Mouse (Mus musculus) adrenal gland, postnatal 36 days (tissue): ENCODE data around the gene Fntb. TPM values are rescaled to one million over a fixed set of nuclear protein-coding genes. Genes with fewer than 3 reads are reported as not detected.

Source experiments
- DNase-seq, 2 experiments: peaks; one replicate each; pipeline ENCODE4 v3.0.0; 2021; ENCODE audit warnings: mixed read lengths in 1 of 2
- total RNA-seq, 2 experiments: library from RNA; stranded (reverse); gene quantifications; 2 replicates each; pipeline ENCODE4 v1.2.3; 2021

Fntb gene
- total RNA-seq, 2 experiments from 2014 or later, result 12.5 to 13.2 TPM

DNA sequence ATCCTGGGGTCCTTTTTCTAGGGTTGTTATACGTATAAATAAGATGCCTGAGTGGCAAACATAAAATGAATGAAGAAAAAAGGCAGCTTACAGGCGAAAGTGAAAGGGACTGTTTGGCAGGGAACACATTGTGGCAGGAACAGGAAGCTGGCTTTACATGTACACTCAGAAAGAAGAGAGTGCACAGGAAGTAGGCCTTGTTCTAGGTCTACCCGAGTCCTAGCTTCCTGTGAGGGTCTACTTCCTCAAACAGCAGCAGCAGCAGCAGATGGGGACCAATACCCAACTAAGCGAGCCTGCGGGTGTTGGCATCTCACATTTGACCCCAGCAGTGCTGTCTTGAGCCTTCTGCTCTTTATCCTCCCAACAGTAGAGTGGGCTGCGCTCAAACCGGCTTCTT lies 121.4 kb downstream of the Fntb start:
- DNase-seq, result no peak

DNA sequence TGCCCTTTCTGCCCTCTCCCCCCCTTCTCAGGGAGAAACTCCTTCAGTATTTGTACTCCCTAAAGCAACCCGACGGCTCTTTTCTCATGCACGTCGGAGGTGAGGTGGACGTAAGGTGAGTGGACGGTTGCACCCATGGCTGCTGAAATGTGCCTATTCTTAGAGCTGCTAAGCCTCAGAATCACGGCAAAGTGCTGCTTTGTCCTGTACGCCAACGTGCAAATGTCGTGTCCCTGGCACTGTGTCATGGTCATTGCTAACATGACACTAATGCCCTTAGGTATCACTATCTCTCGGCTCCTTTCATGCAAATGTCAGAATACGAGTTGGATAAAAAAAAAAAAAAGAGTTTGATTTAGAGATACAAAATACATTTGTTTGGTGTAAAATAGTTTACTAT lies 122.6 kb downstream of the Fntb start:
- no peak for DNase-seq

DNA sequence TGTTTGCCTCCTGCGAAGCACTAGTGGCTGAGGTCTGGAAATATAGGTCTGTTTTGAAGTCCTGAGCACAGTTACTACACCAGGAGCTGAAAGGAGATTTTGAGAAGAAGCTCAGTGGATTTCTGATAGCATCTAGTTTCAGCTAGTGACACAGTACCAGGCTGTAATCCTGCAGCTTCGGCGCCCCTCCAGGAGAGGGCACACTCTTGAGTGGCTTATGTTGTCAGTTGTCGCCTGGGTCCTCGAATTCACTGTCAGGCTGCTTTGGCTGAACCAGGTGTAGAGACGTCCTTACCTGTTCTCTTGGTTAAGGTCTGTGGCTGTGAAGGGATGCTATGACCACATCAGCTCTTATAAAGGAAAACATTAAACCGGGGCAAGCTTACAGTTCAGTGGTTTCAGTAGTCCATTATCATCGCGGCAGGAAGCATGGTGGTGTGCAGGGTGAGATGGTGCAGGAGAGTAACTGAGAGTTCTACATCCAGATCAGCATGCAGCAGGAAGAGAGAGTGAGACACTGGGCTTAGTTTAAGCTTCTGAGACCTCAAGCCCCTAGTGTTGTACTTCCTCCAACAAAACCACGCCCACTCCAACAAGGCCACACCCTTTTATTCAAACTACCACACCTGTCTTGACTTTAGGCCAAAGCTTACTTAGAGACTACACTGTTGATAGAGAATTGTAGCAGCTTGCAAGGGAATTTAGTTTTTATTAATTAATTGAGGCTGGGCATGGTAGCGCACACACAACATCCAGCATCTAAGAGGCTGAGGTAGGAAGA lies 124.2 kb downstream of the Fntb start:
- no peak for DNase-seq

DNA sequence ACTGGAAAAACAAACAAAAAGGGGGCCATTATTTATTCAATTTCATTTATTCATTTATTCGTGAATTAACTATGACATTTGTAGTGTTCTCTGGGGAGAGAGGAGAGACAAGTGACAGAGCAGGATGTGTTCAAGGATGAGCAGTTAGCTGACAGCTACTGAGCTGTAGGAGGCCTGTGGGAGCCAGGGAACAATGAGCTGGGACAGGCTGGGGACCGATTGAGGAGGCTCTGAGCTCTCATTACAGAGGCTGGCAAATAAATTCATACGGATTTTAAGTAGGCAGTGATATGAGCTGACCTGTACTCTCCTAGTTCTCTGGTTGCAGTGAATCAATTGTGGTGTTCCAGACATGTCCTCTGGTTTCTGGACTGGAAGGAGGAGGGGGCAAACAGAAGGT lies 125.8 kb downstream of the Fntb start:
- DNase-seq, result no peak

DNA sequence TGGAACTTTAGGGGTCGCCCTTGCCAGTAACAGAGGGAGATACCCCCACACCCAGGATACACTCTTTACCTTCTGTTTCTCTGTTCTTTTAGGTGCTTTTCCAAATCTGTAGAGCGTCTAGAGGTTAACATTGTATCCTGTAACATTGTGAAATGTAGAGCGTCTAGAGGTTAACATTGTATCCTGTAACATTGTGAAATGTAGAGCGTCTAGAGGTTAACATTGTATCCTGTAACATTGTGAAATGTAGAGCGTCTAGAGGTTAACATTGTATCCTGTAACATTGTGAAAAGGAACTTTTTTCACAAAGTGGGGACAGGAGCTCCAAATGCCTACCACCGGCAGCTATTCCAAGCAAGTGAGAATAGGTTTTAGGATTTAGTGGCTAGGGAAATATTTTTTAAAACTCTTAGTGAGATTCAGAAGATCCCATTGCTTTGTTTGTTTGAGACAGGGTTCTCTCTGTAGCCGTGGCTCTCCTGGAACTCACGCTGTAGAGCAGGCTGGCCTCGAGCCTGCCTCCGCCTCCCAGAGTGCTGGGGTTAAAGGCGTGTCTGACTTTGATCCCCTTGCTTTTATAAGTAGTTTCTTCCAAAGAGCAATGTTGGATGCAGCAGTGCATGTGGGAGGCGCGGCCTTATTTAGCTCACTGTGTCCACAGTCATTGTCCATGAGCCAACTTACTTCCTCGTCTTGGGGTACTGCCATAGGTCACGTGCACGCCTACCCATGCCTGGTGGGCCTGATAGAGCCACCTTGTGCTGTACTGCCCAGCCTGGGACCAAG lies 127.7 kb downstream of the Fntb start:
- DNase-seq, result no peak

DNA sequence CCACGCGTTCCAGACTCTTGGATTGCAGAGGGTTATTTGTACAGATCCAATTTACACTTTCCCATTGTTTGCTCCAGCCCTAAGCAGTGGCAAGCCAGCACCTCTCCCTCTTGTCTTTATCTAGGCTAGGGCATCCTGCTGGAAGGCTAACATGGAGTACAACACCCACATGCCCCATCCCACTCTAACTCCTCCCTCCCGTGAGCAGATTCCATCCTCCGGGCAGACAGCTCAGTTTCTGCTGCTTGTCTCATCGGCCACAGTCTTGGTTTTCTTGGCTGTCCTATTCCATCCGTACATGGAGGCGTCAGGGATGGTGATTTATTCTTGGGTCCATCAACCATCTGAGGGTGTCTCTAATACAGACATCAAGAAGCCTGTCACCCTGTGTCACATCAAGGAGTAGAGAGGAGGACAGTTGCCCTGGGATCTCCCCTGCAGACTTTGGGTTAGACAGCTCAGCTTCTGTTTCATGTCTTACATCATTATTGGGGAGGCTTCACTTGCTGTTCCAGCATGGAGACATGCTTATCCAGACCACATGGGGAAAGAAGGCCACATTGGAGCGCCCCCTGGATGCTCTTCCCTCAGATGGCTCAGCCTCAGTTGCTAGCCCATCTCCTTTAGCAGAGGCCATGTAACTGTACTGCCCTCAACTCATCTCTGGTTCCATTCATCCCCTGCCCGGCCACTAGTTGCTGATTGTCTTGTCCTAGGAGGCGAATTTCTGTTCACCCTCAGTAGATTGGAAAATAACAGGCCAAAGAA lies 129.6 kb downstream of the Fntb start:
- DNase-seq, result no peak

DNA sequence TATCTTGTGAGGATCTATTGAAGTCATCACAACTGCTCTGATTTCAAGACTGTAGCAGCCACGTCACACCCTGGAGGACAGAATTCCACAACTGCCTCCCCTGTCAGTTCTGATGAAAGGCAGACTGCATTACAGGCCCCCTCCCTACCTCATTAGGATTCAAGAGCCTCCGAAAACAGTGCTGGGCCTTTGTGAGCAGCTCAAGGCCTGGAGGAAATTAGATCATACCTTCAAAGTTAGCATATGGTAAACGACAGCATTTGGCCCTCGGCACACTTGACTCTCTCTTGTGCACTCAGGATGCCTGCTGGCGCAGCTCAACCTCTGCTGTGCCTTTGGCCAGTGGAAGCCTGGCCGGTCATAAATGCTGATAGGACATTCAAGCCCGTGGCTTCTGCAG lies 130.4 kb downstream of the Fntb start:
- DNase-seq, result no peak

DNA sequence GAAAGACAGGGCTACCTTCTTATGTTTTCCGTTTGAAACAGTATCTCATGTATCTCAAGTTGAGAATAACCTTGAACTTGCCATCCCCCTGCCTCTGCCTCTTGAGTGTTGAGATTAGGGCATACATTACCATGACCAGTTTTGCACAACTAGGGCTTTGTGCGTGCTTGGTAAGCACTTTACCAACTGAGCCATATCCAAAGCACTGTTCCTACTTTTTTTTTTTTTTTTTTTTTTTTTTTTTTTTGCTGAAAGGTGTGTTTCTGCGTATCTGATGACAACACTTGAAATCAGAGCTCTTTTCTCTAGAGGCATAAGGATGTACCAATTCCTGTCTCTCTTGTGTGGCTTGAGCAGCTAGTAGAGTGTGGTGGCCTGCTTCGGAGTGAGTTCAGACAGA lies 131.2 kb downstream of the Fntb start:
- DNase-seq, result no peak

DNA sequence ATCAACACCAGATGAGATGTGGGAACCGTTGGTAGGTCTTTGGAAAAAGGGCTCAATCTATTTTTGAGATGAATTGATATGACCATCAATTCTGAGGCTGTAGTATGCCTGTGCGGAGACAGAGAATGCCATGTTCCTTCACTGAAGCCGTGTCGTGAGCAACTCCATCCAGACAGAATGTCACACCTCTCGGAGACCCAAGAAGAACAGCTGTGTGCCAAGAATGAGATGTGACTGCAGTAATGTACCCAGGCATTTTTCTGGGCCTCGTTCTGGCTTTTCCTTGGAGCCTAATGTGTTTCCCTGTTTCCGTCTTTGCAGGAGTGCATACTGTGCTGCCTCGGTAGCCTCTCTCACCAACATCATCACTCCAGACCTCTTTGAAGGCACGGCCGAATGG lies 131.6 kb downstream of the Fntb start:
- DNase-seq, result no peak

DNA sequence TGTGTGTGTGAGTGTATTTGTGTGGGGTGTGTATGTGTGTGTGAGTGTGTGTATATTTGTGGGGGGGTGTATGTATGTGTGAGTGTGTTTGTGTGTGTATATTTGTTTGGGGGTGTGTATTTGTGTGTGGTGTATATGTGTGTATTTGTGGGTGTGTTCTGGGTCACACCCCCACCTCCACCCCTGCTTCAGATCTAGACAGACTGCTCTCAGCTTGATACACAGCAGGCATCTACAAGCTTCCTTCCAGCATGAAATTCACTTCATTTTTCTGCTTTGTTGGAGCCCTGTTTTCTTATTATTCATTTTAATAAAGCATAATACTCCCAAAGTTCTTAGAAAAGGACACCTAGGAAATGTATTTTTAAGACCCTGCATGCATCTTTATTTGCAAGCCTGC lies 132.8 kb downstream of the Fntb start:
- no peak for DNase-seq

DNA sequence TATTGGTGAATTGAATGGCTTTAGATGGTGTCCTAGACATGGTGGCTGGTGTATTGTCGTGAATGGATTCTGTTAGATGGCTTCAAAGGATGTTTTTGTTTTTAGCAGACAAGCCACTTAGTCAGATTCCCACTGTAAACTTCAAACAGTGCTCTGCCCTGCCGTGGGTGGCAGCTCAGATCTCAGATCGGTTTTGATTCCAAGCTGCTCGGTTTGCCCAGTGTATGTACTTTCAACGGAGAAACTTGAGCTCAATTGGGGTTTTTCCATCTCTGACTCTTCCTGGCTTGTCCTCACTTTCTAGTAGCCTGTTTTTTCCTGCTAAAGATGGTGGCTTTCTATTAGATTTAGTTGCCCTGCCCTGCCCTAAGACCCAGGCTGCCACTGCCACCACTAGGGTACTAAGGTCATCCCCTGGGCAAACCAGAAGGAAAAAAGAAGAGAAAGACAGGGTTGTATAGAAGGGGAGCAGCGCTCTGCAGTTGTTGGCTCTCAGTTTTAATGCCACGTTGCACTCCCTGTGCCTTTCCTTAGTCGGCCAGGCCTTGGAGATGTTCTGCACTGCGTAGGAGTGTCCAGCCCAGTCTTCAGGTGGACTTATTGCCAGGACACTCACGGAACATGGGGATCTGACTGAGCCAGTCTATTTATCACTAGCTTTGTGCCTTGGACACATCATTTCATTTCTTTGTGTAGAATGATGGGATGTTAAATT lies 134.0 kb downstream of the Fntb start:
- DNase-seq, result no peak

DNA sequence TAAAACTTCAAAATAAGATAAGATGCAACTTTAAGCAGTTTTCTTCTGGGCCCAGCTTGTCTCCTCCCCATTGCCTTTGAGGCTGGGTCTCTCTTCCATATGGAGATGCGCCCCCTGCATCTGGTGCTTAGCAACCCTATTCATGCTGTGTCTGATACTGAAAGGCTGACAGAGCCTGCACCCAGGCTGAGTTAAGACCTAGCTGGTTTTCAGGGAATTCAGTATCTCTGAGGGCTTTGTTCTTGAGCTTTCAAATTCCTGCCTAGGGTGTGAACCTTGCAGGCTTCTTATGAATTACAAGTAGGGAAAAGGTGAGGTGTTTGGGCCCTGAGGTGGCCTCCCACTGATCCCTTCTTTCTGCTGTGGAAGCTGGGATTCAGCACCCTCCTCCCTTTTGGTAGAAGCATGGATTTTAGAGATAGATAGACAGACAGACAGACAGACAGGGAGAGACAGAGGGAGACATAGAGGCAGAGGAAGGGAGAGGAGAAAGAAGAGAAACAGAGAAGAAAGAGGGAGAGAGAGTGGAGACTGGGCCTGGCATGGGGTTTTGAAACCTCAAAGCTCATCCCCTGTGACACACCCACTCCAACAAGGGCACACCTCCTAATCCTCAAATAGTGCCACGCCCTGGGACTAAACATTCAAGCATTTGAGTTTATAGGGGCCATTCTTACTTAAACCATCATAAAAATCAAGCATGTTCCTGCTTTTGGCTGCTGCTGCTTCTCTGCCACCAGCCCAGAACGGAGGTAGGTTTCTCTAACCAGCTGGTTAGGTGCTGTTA lies 136.3 kb downstream of the Fntb start:
- DNase-seq, result no peak

DNA sequence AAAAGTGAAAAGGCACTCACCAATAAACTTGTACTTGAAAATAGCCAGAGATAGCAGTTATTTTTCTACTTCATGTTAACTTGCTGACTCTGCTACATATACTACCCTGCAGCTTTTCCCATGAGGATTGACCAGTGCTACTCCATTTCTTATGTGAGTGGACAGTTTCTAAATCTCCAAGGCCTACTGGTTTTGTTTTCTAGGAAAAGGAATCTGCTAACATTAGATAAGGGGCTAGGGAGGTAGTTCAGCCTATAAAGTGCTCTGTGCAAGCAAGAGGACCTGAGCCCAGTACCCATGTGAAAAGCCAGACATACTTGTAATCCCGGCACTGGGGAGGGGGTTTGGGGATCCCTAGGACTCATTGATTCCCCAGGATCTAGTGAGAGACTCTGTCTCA lies 140.9 kb downstream of the Fntb start:
- DNase-seq, result no peak

DNA sequence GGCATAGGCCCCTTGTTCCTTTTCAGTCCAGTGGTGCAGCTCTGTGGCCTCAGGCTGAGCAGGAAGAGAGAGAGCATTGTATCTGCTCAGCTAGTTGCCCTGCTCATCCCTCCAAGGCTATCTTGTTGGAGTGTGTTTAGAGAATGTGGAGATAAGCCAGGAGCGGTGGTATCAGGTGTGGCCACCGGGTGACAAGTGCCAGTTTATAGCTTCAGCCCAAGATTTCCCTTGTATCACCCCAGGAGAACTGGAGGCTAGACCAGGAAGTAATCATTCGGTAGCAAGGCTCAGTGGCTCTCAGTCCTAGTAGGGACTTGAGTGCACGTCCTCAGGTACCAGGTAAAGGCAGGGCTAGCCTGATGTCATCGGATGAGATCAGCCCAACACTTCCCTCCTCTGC lies 143.8 kb downstream of the Fntb start:
- DNase-seq, result no peak

DNA sequence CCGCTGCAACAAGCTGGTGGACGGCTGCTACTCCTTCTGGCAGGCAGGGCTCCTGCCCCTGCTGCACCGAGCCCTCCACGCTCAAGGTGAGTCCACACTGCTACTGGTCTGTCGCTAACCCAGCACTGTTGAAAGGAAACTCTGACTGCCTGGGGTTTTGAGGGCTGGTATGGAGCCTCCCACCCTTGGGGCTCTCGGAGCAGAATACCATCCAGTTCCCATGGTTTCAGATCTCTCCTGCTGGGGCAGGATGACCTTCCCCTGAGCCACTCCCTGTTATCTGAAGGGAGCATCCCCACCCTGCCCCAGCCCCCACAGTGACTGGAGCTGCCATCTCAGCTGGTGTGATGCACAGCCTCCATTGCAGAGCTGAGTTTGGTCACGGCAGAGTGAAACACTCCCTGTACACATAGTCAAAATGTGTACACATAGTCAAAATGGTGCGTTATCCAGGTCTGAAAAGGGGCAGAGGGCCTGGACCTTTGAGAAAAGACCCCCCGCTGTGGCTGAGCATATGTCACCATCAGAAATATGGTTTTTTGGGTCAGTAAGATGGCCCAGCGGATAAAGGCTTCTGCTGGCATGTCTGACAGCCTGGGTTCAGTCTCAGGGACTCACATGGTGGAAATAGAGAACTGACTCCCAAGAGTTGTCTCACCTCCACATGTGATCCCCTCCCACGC lies 145.0 kb downstream of the Fntb start:
- DNase-seq, result no peak

DNA sequence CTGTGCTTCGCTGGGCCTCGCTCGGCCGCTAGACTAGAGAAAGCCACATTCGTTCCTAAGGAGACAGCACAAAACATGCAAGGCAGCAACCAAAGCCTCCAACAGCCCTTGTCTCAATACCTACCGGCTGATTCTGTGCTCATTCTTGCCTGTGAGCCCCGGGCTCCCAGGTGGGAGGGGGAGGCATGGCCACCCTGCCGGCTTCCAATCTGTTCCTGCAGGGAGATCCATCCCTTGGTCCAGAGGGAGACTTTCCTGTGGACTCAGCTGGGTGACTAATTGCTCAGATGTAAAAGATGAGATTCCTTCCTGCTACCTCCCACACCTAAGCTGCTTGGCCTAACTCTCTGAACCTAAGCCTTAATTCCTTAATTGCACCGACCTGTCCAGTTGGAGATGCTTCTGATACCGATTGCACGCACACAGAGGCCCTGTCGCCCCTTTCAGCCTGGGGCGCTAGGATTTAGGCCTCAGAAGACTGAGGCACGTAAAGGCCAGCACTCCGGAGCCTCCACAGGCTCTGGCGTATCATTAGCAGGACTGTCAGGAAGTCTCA lies 145.9 kb downstream of the Fntb start:
- no peak for DNase-seq

DNA sequence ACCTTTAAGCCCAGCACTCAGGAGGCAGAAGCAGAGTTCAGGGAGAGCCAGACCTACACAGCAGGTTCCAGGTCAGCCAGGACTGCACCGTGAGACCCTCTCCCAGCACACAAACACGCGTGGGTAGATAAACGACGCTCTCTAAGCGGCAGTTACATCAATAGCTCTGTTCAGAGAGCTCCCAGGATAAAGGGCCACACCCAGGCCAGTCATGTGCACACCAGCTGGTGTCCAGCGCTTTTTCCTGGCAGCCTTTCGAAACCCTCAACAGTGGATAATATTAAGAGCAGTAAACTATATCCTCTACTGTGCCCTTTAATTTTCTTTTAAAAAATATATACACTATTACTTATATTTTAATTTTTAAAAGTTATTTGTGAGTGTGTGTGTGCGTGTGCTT lies 146.8 kb downstream of the Fntb start:
- DNase-seq, result no peak

DNA sequence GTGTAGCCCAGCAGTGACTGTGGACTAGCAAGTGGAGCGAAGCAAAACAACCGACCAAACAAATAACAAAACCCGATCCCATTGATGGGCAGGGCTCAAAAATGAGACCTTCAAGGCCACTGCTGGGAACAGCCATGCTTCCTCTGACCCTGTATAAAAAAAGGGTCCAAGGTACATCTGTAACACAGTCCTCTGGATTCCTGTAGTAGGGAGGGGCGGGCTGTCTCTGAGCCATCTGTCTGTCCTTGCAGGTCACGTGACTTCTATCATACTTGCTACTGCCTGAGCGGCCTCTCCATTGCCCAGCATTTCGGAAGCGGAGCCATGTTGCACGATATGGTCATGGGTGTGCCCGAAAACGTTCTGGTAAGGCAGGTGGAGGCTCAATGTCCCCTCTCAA lies 150.8 kb downstream of the Fntb start:
- DNase-seq, result no peak

DNA sequence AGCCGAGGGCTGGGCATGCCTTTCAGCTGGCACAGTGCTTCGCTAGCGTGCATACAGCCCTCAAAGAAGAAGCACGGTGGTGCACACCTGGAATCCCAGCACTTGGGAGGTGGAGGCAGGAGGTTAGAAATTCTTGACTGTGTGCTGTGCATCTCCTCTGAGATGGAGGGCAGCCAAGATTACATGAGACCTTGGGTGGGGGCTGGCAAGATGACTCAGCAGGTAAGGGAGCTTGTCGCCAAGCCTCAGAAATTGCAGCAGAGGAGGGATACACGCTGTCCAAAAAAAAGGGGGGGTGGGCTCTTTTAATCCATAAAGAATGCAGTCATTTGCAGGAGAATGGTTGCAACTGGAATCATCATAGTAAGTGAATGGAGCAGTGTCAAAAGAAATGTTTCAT lies 152.7 kb downstream of the Fntb start:
- DNase-seq, result peak; percentile 39 to 53

DNA sequence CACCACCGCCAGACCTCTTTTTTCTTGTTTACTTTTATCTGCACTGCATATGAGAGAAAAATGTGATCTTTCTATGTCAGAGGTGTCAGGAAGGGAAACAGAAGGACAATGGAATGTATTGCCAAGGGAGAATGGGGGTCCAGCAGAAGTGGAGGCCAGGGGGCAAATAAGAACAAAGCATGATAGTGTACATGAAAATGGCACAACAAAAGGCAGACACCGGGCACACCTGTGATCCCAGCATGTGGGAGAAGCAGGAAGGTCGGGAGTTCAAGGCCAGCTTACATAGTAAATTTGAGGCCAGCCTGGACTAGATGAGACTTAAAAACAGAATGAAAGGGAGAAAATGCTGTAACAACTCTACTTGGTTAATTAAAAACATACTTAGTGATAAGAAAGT lies 153.5 kb downstream of the Fntb start:
- no peak for DNase-seq

DNA sequence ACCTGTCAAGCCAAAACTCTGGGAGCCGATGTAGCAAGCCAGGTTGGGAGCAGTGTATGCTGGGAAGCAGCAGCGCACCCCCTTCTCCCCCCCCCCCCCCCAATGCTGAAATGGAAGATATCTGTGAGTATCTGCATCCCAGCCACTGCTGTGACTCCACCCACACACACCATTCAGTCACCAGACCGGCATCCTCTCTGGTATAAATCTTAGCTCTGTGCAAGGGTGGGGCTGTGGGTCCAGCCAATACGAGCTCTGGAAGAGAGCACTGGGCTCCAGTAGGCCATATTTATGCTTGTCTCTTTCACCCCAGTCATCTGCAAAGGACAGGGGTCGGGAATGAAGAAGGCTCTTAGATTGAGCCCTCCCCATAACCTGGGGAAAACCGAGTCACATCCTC lies 155.0 kb downstream of the Fntb start:
- DNase-seq, result no peak
